Mouse (Mus musculus) MEL (cell line): Measurements from ENCODE around the gene Olfr1025-ps1. TPM values are rescaled to one million over a fixed set of nuclear protein-coding genes. Genes with fewer than 3 reads are reported as not detected.

Experiments used
- DNase-seq: peaks from one replicate; pipeline ENCODE4 v3.0.0; 2011; ENCODE audit warnings: low read depth, low spot score
- H3K27ac ChIP-seq: 2 replicates; pipeline ENCODE4 v1.5.1; 2012; ENCODE audit warnings: low read depth, mild to moderate bottlenecking, control low read depth, low read length, moderate library complexity; ENCODE audit not compliant: control insufficient read depth
- H3K27me3 ChIP-seq, 2 experiments: fragments of 150-350 bp in 1 of 2; sonication (generic) in 1 of 2; 2 replicates each; pipeline ENCODE4 v1.6.1; 2012; ENCODE audit warnings: low read length in 2 of 2, mild to moderate bottlenecking in 2 of 2, improper control_type of control experiment in 1 of 2, moderate library complexity in 1 of 2; ENCODE audit not compliant: insufficient read depth in 2 of 2, control insufficient read depth in 1 of 2
- H3K36me3 ChIP-seq, 2 experiments: 2 replicates each; pipeline ENCODE4 v1.6.1; 2012 to 2014; ENCODE audit warnings: low read length in 2 of 2, improper control_type of control experiment in 1 of 2, inconsistent platforms in 1 of 2, mild to moderate bottlenecking in 1 of 2; ENCODE audit not compliant: insufficient read depth in 2 of 2, control insufficient read depth in 1 of 2
- H3K4me1 ChIP-seq, 2 experiments: fragments of 150-350 bp in 1 of 2; sonication (generic) in 1 of 2; 2 replicates each; pipeline ENCODE4 v1.6.1; 2012; ENCODE audit warnings: low read length in 2 of 2, improper control_type of control experiment in 1 of 2, mild to moderate bottlenecking in 1 of 2; ENCODE audit not compliant: insufficient read depth in 2 of 2, control insufficient read depth in 1 of 2
- H3K4me3 ChIP-seq, 2 experiments: fragments of 150-350 bp in 1 of 2; sonication (generic) in 1 of 2; 2 replicates each; pipeline ENCODE4 v1.5.1; 2012; ENCODE audit warnings: low read depth in 2 of 2, low read length in 2 of 2, mild to moderate bottlenecking in 2 of 2, moderate library complexity in 2 of 2, control low read depth in 1 of 2, improper control_type of control experiment in 1 of 2; ENCODE audit not compliant: control insufficient read depth in 1 of 2, insufficient read depth in 1 of 2
- H3K79me2 ChIP-seq: 2 replicates; pipeline ENCODE4 v1.6.1; 2012; ENCODE audit warnings: mild to moderate bottlenecking, low read length, moderate library complexity; ENCODE audit not compliant: control insufficient read depth, poor library complexity, insufficient read depth
- H3K9ac ChIP-seq: 2 replicates; pipeline ENCODE4 v1.6.1; 2012; ENCODE audit warnings: low read depth, mild to moderate bottlenecking, control low read depth, low read length, moderate library complexity; ENCODE audit not compliant: control insufficient read depth, poor library complexity, severe bottlenecking
- H3K9me3 ChIP-seq: fragments of 150-350 bp; sonication (generic); replicated peaks from 2 replicates; pipeline ENCODE4 v1.6.1; 2012; ENCODE audit warnings: mild to moderate bottlenecking, low read length, improper control_type of control experiment, moderate library complexity; ENCODE audit not compliant: insufficient read depth
- BHLHE40 ChIP-seq: IDR thresholded peaks from 2 replicates; pipeline ENCODE4 v1.6.1; 2012; ENCODE audit warnings: low read depth, mild to moderate bottlenecking, inconsistent platforms, low read length, improper control_type of control experiment, borderline replicate concordance
- CHD1 ChIP-seq: IDR thresholded peaks from 2 replicates; pipeline ENCODE4 v1.6.1; 2012; ENCODE audit warnings: low read depth, mild to moderate bottlenecking, inconsistent platforms, low read length, improper control_type of control experiment
- CTCF ChIP-seq, 3 experiments: IDR thresholded peaks in 2 of 3; conservative IDR thresholded peaks in 1 of 3; 2 replicates each; pipeline ENCODE4 v1.5.1; 2011 to 2012; ENCODE audit warnings: low read length in 3 of 3, low read depth in 2 of 3, mild to moderate bottlenecking in 2 of 3, improper control_type of control experiment in 1 of 3, inconsistent platforms in 1 of 3, mixed read lengths in 1 of 3, moderate library complexity in 1 of 3; ENCODE audit not compliant: control insufficient read depth in 1 of 3, insufficient read depth in 1 of 3, poor library complexity in 1 of 3, severe bottlenecking in 1 of 3
- E2F4 ChIP-seq: IDR thresholded peaks from 2 replicates; pipeline ENCODE4 v1.6.1; 2011; ENCODE audit warnings: low read depth, low read length, improper control_type of control experiment, borderline replicate concordance
- EP300 ChIP-seq, 2 experiments: IDR thresholded peaks; 2 replicates each; pipeline ENCODE4 v1.6.1; 2011; ENCODE audit warnings: improper control_type of control experiment in 2 of 2, low read length in 2 of 2, low read depth in 1 of 2, mild to moderate bottlenecking in 1 of 2
- GABPA ChIP-seq: IDR thresholded peaks from 2 replicates; pipeline ENCODE4 v1.6.1; 2012; ENCODE audit warnings: low read depth, mild to moderate bottlenecking, inconsistent platforms, low read length, improper control_type of control experiment, moderate library complexity
- GATA1 ChIP-seq: IDR thresholded peaks from 2 replicates; pipeline ENCODE4 v1.6.1; 2011; ENCODE audit warnings: low read depth, low read length, improper control_type of control experiment
- HCFC1 ChIP-seq: IDR thresholded peaks from 2 replicates; pipeline ENCODE4 v1.6.1; 2012; ENCODE audit warnings: low read depth, mild to moderate bottlenecking, inconsistent platforms, low read length, improper control_type of control experiment, moderate library complexity
- JUND ChIP-seq: IDR thresholded peaks from 2 replicates; pipeline ENCODE4 v1.6.1; 2011; ENCODE audit warnings: low read depth, mild to moderate bottlenecking, improper control_type of control experiment, low read length
- MAX ChIP-seq: IDR thresholded peaks from 2 replicates; pipeline ENCODE4 v1.6.1; 2011; ENCODE audit warnings: low read length, improper control_type of control experiment
- MAZ ChIP-seq: IDR thresholded peaks from 2 replicates; pipeline ENCODE4 v1.6.1; 2012; ENCODE audit warnings: low read depth, mild to moderate bottlenecking, inconsistent platforms, low read length, improper control_type of control experiment
- MEF2A ChIP-seq: IDR thresholded peaks from 2 replicates; pipeline ENCODE4 v1.6.1; 2014; ENCODE audit warnings: low read depth, mild to moderate bottlenecking, inconsistent platforms, low read length, improper control_type of control experiment; ENCODE audit not compliant: poor library complexity, insufficient replicate concordance, severe bottlenecking; ENCODE audit errors: extremely low read depth
- MXI1 ChIP-seq: IDR thresholded peaks from 2 replicates; pipeline ENCODE4 v1.6.1; 2011; ENCODE audit warnings: mild to moderate bottlenecking, low read depth, low read length, improper control_type of control experiment
- NRF1 ChIP-seq: IDR thresholded peaks from 2 replicates; pipeline ENCODE4 v1.6.1; 2014; ENCODE audit warnings: low read depth, mild to moderate bottlenecking, inconsistent platforms, low read length, improper control_type of control experiment, moderate library complexity; ENCODE audit not compliant: poor library complexity, insufficient read depth, severe bottlenecking
- POLR2A ChIP-seq, 2 experiments: IDR thresholded peaks; 2 replicates each; pipeline ENCODE4 v1.6.1; 2011 to 2012; ENCODE audit warnings: low read length in 2 of 2, mild to moderate bottlenecking in 2 of 2, control low read depth in 1 of 2, improper control_type of control experiment in 1 of 2, low read depth in 1 of 2, moderate library complexity in 1 of 2; ENCODE audit not compliant: control insufficient read depth in 1 of 2, insufficient read depth in 1 of 2, poor library complexity in 1 of 2
- POLR2AphosphoS2 ChIP-seq: IDR thresholded peaks from 2 replicates; pipeline ENCODE4 v1.6.1; 2011; ENCODE audit warnings: low read length, improper control_type of control experiment
- POLR2AphosphoS5 ChIP-seq: IDR thresholded peaks from 2 replicates; pipeline ENCODE4 v1.6.1; 2012; ENCODE audit warnings: low read depth, borderline replicate concordance, mild to moderate bottlenecking, inconsistent platforms, low read length, moderate library complexity, mixed read lengths
- RCOR1 ChIP-seq: IDR thresholded peaks from 2 replicates; pipeline ENCODE4 v1.6.1; 2012; ENCODE audit warnings: low read depth, mild to moderate bottlenecking, inconsistent platforms, low read length, improper control_type of control experiment
- SIN3A ChIP-seq: IDR thresholded peaks from 2 replicates; pipeline ENCODE4 v1.6.1; 2012; ENCODE audit warnings: low read length, improper control_type of control experiment, inconsistent platforms
- SMC3 ChIP-seq: IDR thresholded peaks from 2 replicates; pipeline ENCODE4 v1.6.1; 2011; ENCODE audit warnings: low read depth, low read length, improper control_type of control experiment
- TAL1 ChIP-seq: IDR thresholded peaks from 2 replicates; pipeline ENCODE4 v1.6.1; 2012; ENCODE audit warnings: mild to moderate bottlenecking, inconsistent platforms, low read length, moderate library complexity, mixed read lengths
- TBP ChIP-seq: IDR thresholded peaks from 2 replicates; pipeline ENCODE4 v1.8.0; 2011; ENCODE audit warnings: low read depth, low read length, improper control_type of control experiment
- UBTF ChIP-seq: IDR thresholded peaks from 2 replicates; pipeline ENCODE4 v1.6.1; 2012; ENCODE audit warnings: low read depth, mild to moderate bottlenecking, inconsistent platforms, low read length, improper control_type of control experiment, moderate library complexity, borderline replicate concordance; ENCODE audit not compliant: insufficient read depth
- USF1 ChIP-seq: IDR thresholded peaks from 2 replicates; pipeline ENCODE4 v1.6.1; 2014; ENCODE audit warnings: low read depth, mild to moderate bottlenecking, inconsistent platforms, low read length, improper control_type of control experiment, moderate library complexity
- USF2 ChIP-seq, 2 experiments: IDR thresholded peaks; 2 replicates each; pipeline ENCODE4 v1.6.1; 2011 to 2012; ENCODE audit warnings: improper control_type of control experiment in 2 of 2, low read length in 2 of 2, borderline replicate concordance in 1 of 2, inconsistent platforms in 1 of 2, low read depth in 1 of 2, mild to moderate bottlenecking in 1 of 2; ENCODE audit not compliant: insufficient read depth in 1 of 2
- ZMIZ1 ChIP-seq: IDR thresholded peaks from 2 replicates; pipeline ENCODE4 v1.6.1; 2012; ENCODE audit warnings: low read depth, mild to moderate bottlenecking, inconsistent platforms, low read length, improper control_type of control experiment, moderate library complexity
- polyA plus RNA-seq, 2 experiments: library from polyadenylated mRNA; stranded (reverse) in 1 of 2; unstranded in 1 of 2; fragments of >175 nt in 1 of 2; fragments of >200 nt in 1 of 2; gene quantifications; 2 replicates each; pipeline versions ENCODE4 v1.2.1 to v1.2.4; 2012; ENCODE audit warnings: low replicate concordance in 2 of 2, low read depth in 1 of 2; ENCODE audit not compliant: insufficient read length in 2 of 2, insufficient read depth in 1 of 2, missing spikeins in 1 of 2
- total RNA-seq: library from RNA; depleted of rRNA; stranded (reverse); fragments of 300-350 nt; gene quantifications from 2 replicates; pipeline ENCODE4 v1.2.3, GENCODE M21; 2012; rRNA removed

Olfr1025-ps1 gene
- not detected in 2 replicates for total RNA-seq
- polyA plus RNA-seq = not detected

DNA sequence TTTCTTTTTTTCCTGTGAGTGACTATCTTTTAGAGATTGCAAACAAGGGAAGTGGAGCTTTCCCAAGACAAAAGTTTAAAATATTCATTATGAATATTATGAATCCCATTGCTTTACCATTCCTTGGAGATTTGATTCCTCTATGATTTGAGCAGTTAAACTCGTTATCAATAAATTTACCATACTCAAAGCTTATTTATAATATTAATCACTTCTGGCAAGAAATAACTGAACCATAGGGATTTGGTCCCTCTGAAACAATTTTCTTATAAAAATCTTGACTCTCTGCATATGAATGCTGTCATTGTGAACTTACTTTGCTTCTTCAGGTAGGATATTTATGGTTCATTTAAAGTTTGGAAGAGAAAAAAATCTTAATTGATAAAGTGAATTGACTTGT is at the start of gene Olfr1025-ps1:
Gene Olfr1025-ps1, plus strand, starts transcription at position 301 of the 400 bp plus-strand sequence.
- H3K4me1 ChIP-seq = no peaks in the 10 kb centered on the region
- H3K79me2 ChIP-seq = no peaks in the 10 kb centered on the region
- H3K9ac ChIP-seq = no peak within 1 kb of the TSS
- no peak for DNase-seq
- H3K27ac ChIP-seq = no peak within 1 kb of the TSS
- no peak within 1 kb of the TSS for H3K4me3 ChIP-seq
- H3K36me3 ChIP-seq = no peaks in the 10 kb centered on the region
- H3K27me3 ChIP-seq = no peaks in the 10 kb centered on the region
- H3K9me3 ChIP-seq = no peaks in the 10 kb centered on the region
- TF ChIP-seq GABPA = no peak
- no peak for TF ChIP-seq JUND
- no peak for TF ChIP-seq SMC3
- TF ChIP-seq UBTF = no peak
- no peak for TF ChIP-seq MXI1
- no peak for TF ChIP-seq MAX
- TF ChIP-seq CTCF (IDR thresholded peaks at IDR 0.05 in 2 of 3, conservative IDR thresholded peaks at IDR 0.05 in 1 of 3; ENCODE audit: control insufficient read depth in 1 of 3, insufficient read depth in 1 of 3, low read depth in 2 of 3, low read length in 3 of 3, poor library complexity in 1 of 3, severe bottlenecking in 1 of 3) = no peak
- TF ChIP-seq USF1 = no peak
- no peak for TF ChIP-seq POLR2AphosphoS5
- no peak for TF ChIP-seq TBP
- no peak for TF ChIP-seq SIN3A
- TF ChIP-seq POLR2A (IDR thresholded peaks at IDR 0.05; ENCODE audit: control insufficient read depth in 1 of 2, insufficient read depth in 1 of 2, low read depth in 1 of 2, low read length in 2 of 2, poor library complexity in 1 of 2) = no peak
- TF ChIP-seq TAL1 = no peak
- TF ChIP-seq RCOR1 = no peak
- no peak for TF ChIP-seq MAZ
- no peak for TF ChIP-seq NRF1

DNA sequence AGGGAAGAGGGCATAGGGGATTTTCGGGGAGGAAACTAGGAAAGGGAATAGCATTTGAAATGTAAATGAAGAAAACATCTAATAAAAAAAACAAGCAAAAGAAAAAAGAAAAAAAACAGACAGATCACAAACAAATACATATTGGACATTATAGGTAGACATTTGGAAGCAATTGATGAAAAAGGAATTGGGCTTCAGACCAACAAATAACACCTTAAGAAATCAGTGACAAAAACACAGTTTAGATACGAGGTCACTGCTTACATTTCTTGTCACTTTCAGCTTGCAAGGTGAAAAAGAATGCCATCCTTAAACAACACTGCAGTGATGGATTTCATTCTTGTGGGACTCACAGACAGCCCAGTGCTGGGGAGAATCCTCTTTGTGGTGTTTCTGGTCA is 46.7 kb upstream of the Olfr1025-ps1 start, which contains the start of gene Olfr1022:
Gene Olfr1022, plus strand, starts transcription at position 301 of the 400 bp plus-strand sequence.
- Histone ChIP-seq H3K9ac (no peak within 1 kb of the TSS), H3K36me3 (no peaks in the 10 kb centered on the region), H3K9me3 (no peaks in the 10 kb centered on the region), H3K79me2 (no peaks in the 10 kb centered on the region), H3K27me3 (no peaks in the 10 kb centered on the region), H3K4me1 (no peaks in the 10 kb centered on the region), H3K27ac (no peak within 1 kb of the TSS), H3K4me3 (no peak within 1 kb of the TSS)
- DNase-seq = no peak
- TF ChIP-seq HCFC1 = no peak
- TF ChIP-seq SMC3 = no peak
- TF ChIP-seq TBP = no peak
- TF ChIP-seq MEF2A = no peak
- no peak for TF ChIP-seq NRF1
- TF ChIP-seq POLR2AphosphoS2 = no peak
- no peak for TF ChIP-seq E2F4
- no peak for TF ChIP-seq SIN3A
- no peak for TF ChIP-seq GATA1
- TF ChIP-seq MAZ = no peak
- no peak for TF ChIP-seq ZMIZ1
- no peak for TF ChIP-seq EP300 (IDR thresholded peaks at IDR 0.05; ENCODE audit: low read depth in 1 of 2, low read length in 2 of 2)
- TF ChIP-seq CTCF (IDR thresholded peaks at IDR 0.05 in 2 of 3, conservative IDR thresholded peaks at IDR 0.05 in 1 of 3; ENCODE audit: control insufficient read depth in 1 of 3, insufficient read depth in 1 of 3, low read depth in 2 of 3, low read length in 3 of 3, poor library complexity in 1 of 3, severe bottlenecking in 1 of 3) = no peak
- no peak for TF ChIP-seq BHLHE40
- TF ChIP-seq USF2 (IDR thresholded peaks at IDR 0.05; ENCODE audit: borderline replicate concordance in 1 of 2, insufficient read depth in 1 of 2, low read depth in 1 of 2, low read length in 2 of 2) = no peak
- TF ChIP-seq POLR2A (IDR thresholded peaks at IDR 0.05; ENCODE audit: control insufficient read depth in 1 of 2, insufficient read depth in 1 of 2, low read depth in 1 of 2, low read length in 2 of 2, poor library complexity in 1 of 2) = no peak
- no peak for TF ChIP-seq CHD1
